Mouse (Mus musculus) lung, adult 2 months (tissue): ENCODE measurements around the gene Rasl10b.

Experiments used
- CTCF ChIP-seq: fragments of 200-500 bp; IDR thresholded peaks from 2 replicates; pipeline ENCODE4 v1.5.1; 2011; ENCODE audit warnings: mild to moderate bottlenecking, low read length, control low read depth; ENCODE audit not compliant: insufficient read depth
- POLR2A ChIP-seq: fragments of 200-500 bp; IDR thresholded peaks from 2 replicates; pipeline ENCODE4 v1.6.1; 2011; ENCODE audit warnings: low read depth, mild to moderate bottlenecking, control low read depth, low read length, borderline replicate concordance; ENCODE audit errors: extremely low read depth

GRCm38 (mm10) chr11:83397626-83398025 is 11.3 kb upstream of the Rasl10b start:
- no peak for TF ChIP-seq CTCF
- TF ChIP-seq POLR2A: no peak
